Mouse (Mus musculus): Measurements from ENCODE around the gene Camk2b. TPM values are rescaled to one million over a fixed set of nuclear protein-coding genes. Genes with fewer than 3 reads are reported as not detected.

Gene Camk2b
- polyA plus RNA-seq, 1 experiment from 2014 or later: 2.5 TPM

DNA sequence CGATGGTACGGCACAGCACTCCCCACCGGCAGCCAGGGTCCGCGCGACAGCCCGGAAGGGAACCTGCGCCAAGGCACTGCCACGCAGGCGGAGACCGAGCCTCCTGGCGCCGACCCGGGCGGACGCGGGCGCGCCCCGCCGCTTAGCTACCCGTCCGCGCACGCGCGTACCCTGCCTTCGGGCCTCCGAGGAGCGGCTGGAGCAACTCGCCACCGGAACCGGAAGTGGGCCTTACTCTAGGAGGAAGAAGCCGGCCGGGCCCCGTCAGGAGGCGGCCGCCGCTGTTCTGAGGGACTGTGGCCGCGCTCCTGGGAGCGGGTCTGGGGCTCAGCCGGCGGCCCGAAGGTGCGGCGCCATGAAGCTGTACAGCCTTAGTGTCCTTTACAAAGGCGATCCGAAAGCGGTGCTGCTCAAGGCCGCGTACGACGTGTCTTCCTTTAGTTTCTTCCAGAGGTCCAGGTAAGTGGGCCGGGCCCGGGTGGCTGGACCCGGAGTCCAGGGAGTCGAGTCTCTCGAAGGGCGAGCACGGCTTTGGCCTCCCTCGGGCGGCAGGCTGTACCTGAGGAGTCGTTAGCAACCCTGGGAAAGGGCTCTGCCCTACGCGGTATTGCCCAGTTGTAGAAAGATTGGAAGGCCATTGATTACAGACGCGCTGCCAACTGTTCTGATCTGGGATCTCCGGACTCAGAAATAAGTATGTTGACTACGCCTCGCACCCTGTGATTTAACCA lies 110.5 kb downstream of the Camk2b start, which contains the start of gene Ykt6:
TSS of gene Ykt6 (plus strand) at position 148 of the 731 bp plus-strand sequence.
- H3K4me3 ChIP-seq: peak within 1 kb of the TSS; percentile 88
- H3K27me3 ChIP-seq (replicated peaks): no peaks in the 10 kb centered on the region
- no peaks in the 10 kb centered on the region for H3K9me3 ChIP-seq (replicated peaks)
- peaks cover 20% of the 10 kb centered on the region for H3K36me3 ChIP-seq
- ATAC-seq (ENCODE audit: insufficient number of reproducible peaks, low FRiP score): peak; percentile 94
- WGBS: under 1% methylated on average over 71 of the region's 71 CpGs
- peak within 1 kb of the TSS; percentile 91 for H3K27ac ChIP-seq (ENCODE audit: poor library complexity, severe bottlenecking)
- peak within 1 kb of the TSS; percentile 79 for H3K4me2 ChIP-seq
- H3K9ac ChIP-seq: peak within 1 kb of the TSS; percentile 94
- peaks cover 38% of the 10 kb centered on the region for H3K4me1 ChIP-seq (replicated peaks)

DNA sequence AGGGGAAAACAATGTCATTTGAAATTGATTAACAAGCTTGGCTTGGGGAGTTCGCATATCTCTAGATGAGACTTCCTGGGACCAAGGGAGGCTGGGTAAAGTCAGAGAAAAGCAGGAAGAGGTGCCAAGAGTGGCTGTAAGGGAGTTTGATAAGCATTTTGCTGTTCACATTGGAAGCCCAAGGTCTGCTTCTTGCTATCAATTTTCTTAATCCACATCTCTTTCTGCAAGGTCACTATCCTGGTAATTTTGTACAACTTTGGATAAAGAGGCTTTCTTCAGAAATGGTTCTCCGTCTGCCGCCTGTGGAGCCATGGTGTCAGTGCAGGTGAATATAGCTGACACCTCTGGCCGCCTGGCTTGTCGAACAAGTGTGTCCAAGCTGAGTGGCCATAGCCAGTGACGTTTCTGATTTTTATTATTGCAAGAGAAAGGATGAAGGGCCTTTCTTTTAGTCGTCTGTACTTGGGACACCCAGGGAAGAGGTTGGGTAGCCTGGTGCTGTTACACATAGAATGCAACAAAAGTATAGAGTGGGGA lies 111.1 kb downstream of the Camk2b start:
- H3K4me3 ChIP-seq: peak overlapping the region; percentile 88
- peak overlapping the region; percentile 79 for H3K4me2 ChIP-seq
- no peaks in the 10 kb centered on the region for H3K9me3 ChIP-seq (replicated peaks)
- peak overlapping the region; percentile 91 for H3K27ac ChIP-seq (ENCODE audit: poor library complexity, severe bottlenecking)
- ATAC-seq (ENCODE audit: insufficient number of reproducible peaks, low FRiP score): peak; percentile 65; the same call in 1 of the 2 replicates
- H3K4me1 ChIP-seq (replicated peaks): peaks cover 38% of the 10 kb centered on the region
- H3K27me3 ChIP-seq (replicated peaks): no peaks in the 10 kb centered on the region
- 4% methylated on average over 7 of the region's 7 CpGs for WGBS
- peak overlapping the region; percentile 94 for H3K9ac ChIP-seq
- peaks cover 13% of the 10 kb centered on the region for H3K36me3 ChIP-seq

DNA sequence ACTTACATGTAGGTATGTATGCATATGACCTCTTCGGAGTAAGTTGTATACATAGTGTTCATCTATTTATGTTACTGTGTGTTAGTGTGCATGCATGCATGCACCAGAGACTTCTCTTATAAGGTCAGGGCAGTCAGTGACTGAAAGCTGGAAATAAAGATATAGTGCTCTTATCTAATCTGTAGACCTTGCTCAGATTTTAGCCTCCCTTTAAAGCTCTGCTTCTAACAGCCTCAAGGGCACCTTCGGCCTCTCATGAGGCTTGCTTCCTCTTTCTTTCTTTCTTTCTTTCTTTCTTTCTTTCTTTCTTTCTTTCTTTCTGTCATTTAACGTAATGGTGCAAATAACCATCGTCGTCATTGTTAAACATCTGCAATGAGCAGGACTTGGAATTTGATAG lies 111.7 kb downstream of the Camk2b start:
- peaks cover 43% of the 10 kb centered on the region for H3K4me1 ChIP-seq (replicated peaks)
- H3K4me3 ChIP-seq: no peak overlapping the region
- H3K4me2 ChIP-seq: peak overlapping the region; percentile 79; the same call in 1 of the 2 replicates
- H3K27me3 ChIP-seq (replicated peaks): no peaks in the 10 kb centered on the region
- H3K9ac ChIP-seq: no peak overlapping the region
- peaks cover 10% of the 10 kb centered on the region for H3K36me3 ChIP-seq
- no peaks in the 10 kb centered on the region for H3K9me3 ChIP-seq (replicated peaks)
- no peak for ATAC-seq (ENCODE audit: insufficient number of reproducible peaks, low FRiP score)
- WGBS: 62% methylated on average over 5 of the region's 5 CpGs
- no peak overlapping the region for H3K27ac ChIP-seq (ENCODE audit: poor library complexity, severe bottlenecking)

DNA sequence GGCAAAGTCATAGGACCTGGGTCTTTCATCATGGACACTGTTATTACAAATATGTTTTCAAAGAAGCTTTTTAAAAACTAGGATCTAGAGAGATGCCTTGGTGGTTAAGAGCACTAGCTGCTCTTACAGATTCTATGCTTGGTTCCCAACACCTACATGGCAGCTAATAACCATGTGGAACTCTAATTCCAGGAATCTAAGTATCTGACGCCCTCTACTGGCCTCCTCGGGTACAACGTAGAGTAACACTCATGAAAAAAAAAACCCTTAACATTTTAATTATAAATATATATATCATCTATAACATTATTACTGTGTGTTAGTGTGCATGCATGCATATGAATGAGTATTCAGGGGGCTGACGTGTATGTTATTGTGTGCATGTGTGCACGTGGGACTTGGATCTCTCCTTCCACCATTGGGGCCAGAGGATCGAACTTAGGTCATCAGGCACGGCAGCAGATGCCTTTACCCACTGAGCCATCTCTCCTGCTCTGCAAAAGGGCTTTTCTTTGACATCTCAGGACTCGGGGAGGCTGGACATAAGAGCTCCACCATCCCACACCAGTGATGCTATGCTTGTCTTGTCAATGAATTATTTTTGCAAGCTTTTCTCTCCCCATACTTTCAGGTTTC lies 112.9 kb downstream of the Camk2b start:
- WGBS: 39% methylated on average over 8 of the region's 8 CpGs
- no peak overlapping the region for H3K4me2 ChIP-seq
- no peak for ATAC-seq (ENCODE audit: insufficient number of reproducible peaks, low FRiP score)
- H3K9ac ChIP-seq: no peak overlapping the region
- peak overlapping the region; percentile 66 for H3K27ac ChIP-seq (ENCODE audit: poor library complexity, severe bottlenecking)
- H3K36me3 ChIP-seq: peaks cover 6% of the 10 kb centered on the region
- peaks cover 47% of the 10 kb centered on the region for H3K4me1 ChIP-seq (replicated peaks)
- H3K27me3 ChIP-seq (replicated peaks): no peaks in the 10 kb centered on the region
- no peaks in the 10 kb centered on the region for H3K9me3 ChIP-seq (replicated peaks)
- no peak overlapping the region for H3K4me3 ChIP-seq

DNA sequence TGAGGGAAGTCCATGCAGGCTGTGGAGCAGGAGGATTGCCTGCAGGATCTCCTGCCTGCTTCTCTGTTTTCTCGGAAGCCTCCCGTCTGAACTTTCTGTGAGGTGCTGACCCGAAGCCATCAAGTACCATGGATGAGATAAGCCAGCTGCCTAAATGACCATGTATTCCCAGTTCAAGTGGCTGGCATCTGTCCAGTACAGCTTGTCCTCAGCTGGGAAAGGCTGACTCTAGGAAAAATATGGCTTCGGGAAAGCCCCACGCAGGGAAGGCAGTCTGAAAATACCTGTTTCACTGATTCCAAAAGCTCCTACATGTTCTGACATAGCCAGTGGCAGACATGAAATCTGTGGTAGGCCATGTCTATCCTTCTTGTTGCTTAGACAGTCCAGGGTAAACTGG lies 113.7 kb downstream of the Camk2b start:
- H3K4me3 ChIP-seq: no peak overlapping the region
- no peaks in the 10 kb centered on the region for H3K9me3 ChIP-seq (replicated peaks)
- peak; percentile 27; the same call in 1 of the 2 replicates for ATAC-seq (ENCODE audit: insufficient number of reproducible peaks, low FRiP score)
- H3K36me3 ChIP-seq: peaks cover 3% of the 10 kb centered on the region
- H3K27me3 ChIP-seq (replicated peaks): no peaks in the 10 kb centered on the region
- peaks cover 45% of the 10 kb centered on the region for H3K4me1 ChIP-seq (replicated peaks)
- peak overlapping the region; percentile 14 for H3K4me2 ChIP-seq
- WGBS: 16% methylated on average over 5 of the region's 5 CpGs
- no peak overlapping the region for H3K9ac ChIP-seq
- H3K27ac ChIP-seq (ENCODE audit: poor library complexity, severe bottlenecking): peak overlapping the region; percentile 66

DNA sequence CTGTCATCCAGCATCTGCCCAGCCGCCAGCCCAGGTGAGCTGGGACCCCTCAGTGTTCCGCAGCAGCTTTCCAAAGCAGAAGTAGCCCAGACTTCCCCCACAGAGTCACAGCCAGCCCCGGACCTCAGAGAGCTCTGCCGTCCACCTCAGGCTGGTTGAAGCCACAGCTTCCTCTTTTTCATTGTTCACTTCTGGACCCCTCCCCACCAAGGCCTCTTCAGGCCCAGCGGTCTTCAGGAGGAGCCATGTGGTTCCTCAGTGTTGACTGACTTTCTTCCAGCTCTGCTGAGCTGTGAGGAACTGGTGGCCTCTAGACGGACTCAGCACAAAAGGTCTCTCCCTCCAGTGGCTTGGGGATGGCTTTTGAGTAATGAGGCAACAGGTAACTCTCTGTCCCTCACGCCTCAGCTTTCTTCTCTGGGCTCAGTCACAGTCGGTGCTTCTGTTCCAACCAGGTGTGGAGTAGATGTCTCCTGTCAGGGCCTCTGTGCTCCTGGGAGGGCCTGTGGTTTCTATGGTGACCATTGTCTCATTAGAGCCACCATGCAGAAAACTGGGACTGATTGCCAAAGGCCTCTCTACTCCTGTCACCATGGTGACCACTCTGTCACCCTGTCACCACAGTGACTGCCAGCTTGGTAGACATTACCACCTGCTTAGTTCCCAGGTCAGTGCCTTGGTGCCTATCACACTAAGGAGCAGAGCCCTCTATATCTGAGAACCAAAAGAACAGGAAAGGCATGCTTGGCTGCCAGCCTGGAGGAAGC lies 116.4 kb downstream of the Camk2b start, which contains the start of gene Gck:
TSS of gene Gck (minus strand) at position 496 of the 767 bp plus-strand sequence.
- WGBS: 62% methylated on average over 8 of the region's 8 CpGs
- Histone ChIP-seq H3K27me3 (replicated peaks) (no peaks in the 10 kb centered on the region), H3K4me3 (no peak within 1 kb of the TSS), H3K9me3 (replicated peaks) (no peaks in the 10 kb centered on the region), H3K4me1 (replicated peaks) (peaks cover 29% of the 10 kb centered on the region), H3K27ac (ENCODE audit: poor library complexity, severe bottlenecking) (no peak within 1 kb of the TSS), H3K4me2 (no peak within 1 kb of the TSS), H3K9ac (no peak within 1 kb of the TSS), H3K36me3 (no peaks in the 10 kb centered on the region)
- ATAC-seq (ENCODE audit: insufficient number of reproducible peaks, low FRiP score): no peak

DNA sequence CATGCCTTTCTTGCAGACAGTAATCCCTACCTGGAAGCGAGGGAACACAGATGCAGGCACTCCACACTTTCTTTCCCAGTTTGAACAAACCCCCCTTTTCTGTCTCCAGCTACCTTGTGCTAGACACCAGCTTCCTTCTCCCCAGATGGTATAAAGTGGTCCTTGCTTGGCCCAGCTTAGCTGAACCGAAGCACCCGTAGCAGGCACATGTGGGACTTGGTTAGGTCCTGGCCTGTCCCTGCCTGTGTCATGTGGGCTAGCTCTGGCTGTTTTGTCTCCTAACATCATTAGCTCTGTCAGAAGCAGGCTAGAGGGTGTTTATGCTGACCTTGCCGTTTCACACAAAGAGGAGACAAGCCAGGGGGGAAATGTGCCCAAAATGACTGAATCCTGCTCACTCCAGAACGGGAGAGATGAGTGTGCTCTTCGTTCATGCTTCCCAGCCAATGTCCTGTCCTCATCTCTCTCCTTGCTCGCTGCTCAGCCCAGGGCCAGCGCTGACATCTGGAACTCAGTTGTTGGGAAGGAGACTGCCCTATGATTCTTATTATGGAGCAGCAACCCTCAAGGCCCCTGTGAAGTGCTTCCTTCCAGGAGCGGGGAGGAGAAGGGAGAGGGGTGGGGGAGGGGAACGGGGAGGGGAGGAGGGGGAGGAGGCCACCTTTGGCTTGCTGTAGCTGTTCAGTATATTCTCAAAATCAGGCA lies 117.5 kb downstream of the Camk2b start:
- 50% methylated on average over 10 of the region's 10 CpGs for WGBS
- no peak overlapping the region for H3K9ac ChIP-seq
- no peaks in the 10 kb centered on the region for H3K9me3 ChIP-seq (replicated peaks)
- no peaks in the 10 kb centered on the region for H3K36me3 ChIP-seq
- H3K27ac ChIP-seq (ENCODE audit: poor library complexity, severe bottlenecking): no peak overlapping the region
- ATAC-seq (ENCODE audit: insufficient number of reproducible peaks, low FRiP score): no peak
- H3K27me3 ChIP-seq (replicated peaks): no peaks in the 10 kb centered on the region
- no peak overlapping the region for H3K4me2 ChIP-seq
- peaks cover 23% of the 10 kb centered on the region for H3K4me1 ChIP-seq (replicated peaks)
- H3K4me3 ChIP-seq: no peak overlapping the region

DNA sequence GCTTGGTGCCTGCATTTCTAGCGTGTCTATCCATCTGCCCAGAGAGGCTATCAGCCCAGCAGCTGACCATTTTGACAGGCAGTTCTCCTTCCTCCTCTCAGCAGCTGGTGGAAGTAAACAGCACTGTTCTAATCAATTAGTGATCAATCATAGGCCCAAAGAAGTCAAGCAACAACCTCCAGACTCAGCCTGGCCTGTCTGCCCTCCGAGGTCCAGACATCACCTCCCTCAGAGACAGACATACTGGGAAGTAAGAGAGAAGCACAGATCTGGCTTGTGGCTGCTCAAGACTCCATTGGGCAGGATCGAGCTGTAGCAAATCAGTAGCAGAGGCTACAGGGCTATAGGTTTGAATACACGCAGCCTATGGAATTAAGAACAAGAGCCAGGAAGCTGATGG lies 118.4 kb downstream of the Camk2b start:
- Histone ChIP-seq H3K27me3 (replicated peaks) (no peaks in the 10 kb centered on the region), H3K9me3 (replicated peaks) (peaks cover 3% of the 10 kb centered on the region; the same call in 1 of the 2 replicates), H3K27ac (ENCODE audit: poor library complexity, severe bottlenecking) (no peak overlapping the region), H3K9ac (no peak overlapping the region), H3K36me3 (no peaks in the 10 kb centered on the region), H3K4me1 (replicated peaks) (peaks cover 18% of the 10 kb centered on the region), H3K4me3 (no peak overlapping the region), H3K4me2 (no peak overlapping the region)
- whole genome bisulfite sequencing: 46% methylated on average over 4 of the region's 4 CpGs
- ATAC-seq (ENCODE audit: insufficient number of reproducible peaks, low FRiP score): no peak

DNA sequence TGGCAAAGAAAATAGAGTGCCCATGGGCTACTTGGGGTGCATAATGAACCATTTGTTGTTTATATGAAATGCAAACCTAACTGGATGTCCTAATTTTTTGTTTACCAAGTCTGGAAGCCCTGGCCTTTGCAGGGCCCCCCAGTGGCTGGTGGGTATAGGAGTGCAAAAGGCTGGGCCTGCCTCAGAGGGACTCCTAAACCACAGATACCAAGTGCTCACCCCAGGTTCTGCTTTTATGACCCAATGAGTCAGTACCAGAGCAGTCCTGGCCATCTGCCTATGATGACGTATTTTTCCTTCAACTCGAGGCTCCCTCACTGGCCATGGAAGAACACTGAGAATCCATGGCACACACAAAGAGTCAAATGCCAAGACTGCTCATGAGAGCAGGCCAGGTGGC lies 121.1 kb downstream of the Camk2b start:
- H3K27me3 ChIP-seq (replicated peaks): no peaks in the 10 kb centered on the region
- WGBS: 70% methylated on average over 2 of the region's 2 CpGs
- H3K9me3 ChIP-seq (replicated peaks): peaks cover 3% of the 10 kb centered on the region; the same call in 1 of the 2 replicates
- H3K4me3 ChIP-seq: no peak overlapping the region
- no peaks in the 10 kb centered on the region for H3K36me3 ChIP-seq
- no peak overlapping the region for H3K27ac ChIP-seq (ENCODE audit: poor library complexity, severe bottlenecking)
- no peak for ATAC-seq (ENCODE audit: insufficient number of reproducible peaks, low FRiP score)
- no peak overlapping the region for H3K9ac ChIP-seq
- H3K4me1 ChIP-seq (replicated peaks): peaks cover 12% of the 10 kb centered on the region
- no peak overlapping the region for H3K4me2 ChIP-seq

DNA sequence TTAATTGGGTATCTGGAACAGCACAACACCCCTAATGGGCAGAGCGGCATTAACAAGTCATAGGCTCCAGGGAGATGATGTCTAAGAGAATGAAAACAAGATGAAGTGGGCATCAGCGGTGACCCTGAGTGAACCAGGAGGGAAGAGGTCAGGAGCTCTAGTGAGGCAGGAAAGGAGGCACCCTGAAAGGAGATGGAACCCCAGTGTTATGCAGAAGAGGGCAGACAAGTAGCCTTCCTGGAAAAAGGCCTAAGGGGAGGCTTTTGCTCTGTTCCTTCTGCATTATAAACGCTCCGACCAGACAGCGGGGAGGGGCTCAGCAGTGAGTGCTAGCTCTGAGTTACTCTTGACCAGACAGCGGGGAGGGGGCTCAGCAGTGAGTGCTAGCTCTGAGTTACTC lies 123.2 kb downstream of the Camk2b start:
- Histone ChIP-seq H3K9me3 (replicated peaks) (peaks cover 3% of the 10 kb centered on the region; the same call in 1 of the 2 replicates), H3K9ac (no peak overlapping the region), H3K4me1 (replicated peaks) (no peaks in the 10 kb centered on the region), H3K27me3 (replicated peaks) (no peaks in the 10 kb centered on the region), H3K4me2 (no peak overlapping the region), H3K4me3 (no peak overlapping the region), H3K27ac (ENCODE audit: poor library complexity, severe bottlenecking) (no peak overlapping the region), H3K36me3 (no peaks in the 10 kb centered on the region)
- WGBS: 76% methylated on average over 6 of the region's 6 CpGs
- no peak for ATAC-seq (ENCODE audit: insufficient number of reproducible peaks, low FRiP score)
